Mouse (Mus musculus): Measurements from ENCODE around the gene Rbpjl.

DNA sequence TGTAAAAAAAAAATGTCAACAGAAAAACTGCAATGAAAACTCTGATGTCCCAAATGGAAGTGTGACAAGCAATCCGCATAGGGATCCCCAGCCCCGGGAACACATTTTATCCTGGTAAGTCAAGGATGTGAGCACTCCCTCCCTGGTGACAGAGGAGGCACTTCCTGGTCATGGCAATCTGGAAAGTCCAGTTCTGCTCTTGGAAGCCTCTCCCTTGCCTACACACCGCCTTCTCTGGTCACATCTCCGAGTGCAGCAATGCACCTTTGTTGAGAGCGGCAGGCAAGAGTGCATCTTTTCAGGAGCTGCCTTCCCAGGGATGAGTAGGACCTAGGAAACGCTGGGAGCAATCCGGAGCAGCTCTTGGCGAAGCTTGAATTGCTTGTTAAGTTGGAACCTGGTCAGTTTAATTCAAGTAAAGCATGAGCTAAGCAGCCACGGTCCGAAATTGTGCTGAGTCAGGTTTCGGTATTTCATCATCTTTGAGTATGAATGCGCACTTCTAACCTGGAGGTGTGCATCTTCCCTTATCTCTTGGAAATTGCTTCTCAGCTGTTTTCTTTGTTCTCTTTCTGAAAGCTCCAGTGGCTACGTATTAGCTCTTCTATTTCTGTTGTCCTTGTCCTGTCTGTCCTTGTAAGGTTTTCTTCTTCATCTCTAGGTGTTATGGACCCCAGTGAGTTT, 41.8 kb upstream of the Rbpjl start:
- no peak for TF ChIP-seq CTCF (IDR thresholded peaks at IDR 0.05; ENCODE audit: borderline replicate concordance, control insufficient read depth, extremely low read depth, insufficient read depth, low read length, poor library complexity)
- no peak for TF ChIP-seq POLR2A (IDR thresholded peaks at IDR 0.05; ENCODE audit: control insufficient read depth, extremely low read depth, insufficient read depth, low read length, poor library complexity)
